Mouse (Mus musculus): ENCODE measurements around the gene Accsl. TPM values are rescaled to one million over a fixed set of nuclear protein-coding genes. Genes with fewer than 3 reads are reported as not detected.

Accsl gene
- polyA plus RNA-seq, 1 experiment from 2014 or later, result not detected

- 78% methylated on average over 4 of the region's 4 CpGs for WGBS (ENCODE audit: insufficient replicate concordance)
- Histone ChIP-seq H3K9ac (ENCODE audit: low read depth, low read length) (no peak overlapping the region), H3K27me3 (ENCODE audit: control insufficient read depth, insufficient read depth, low read depth, low read length) (no peaks in the 10 kb centered on the region), H3K36me3 (ENCODE audit: control insufficient read depth, insufficient read depth) (no peaks in the 10 kb centered on the region), H3K4me1 (ENCODE audit: control insufficient read depth, low read depth, low read length) (no peaks in the 10 kb centered on the region), H3K4me3 (ENCODE audit: low read depth, low read length) (no peak overlapping the region), H3K9me3 (replicated peaks; ENCODE audit: control insufficient read depth, low read length) (no peaks in the 10 kb centered on the region), H3K4me2 (ENCODE audit: low read depth, low read length) (no peak overlapping the region), H3K27ac (ENCODE audit: low read length) (no peak overlapping the region)
- ATAC-seq (ENCODE audit: low read depth), result no peak
Measured at GRCm38 (mm10) chr2:93838931-93839330, 30.0 kb downstream of the Accsl start.

GRCm38 (mm10) chr2:93836232-93836785 is 32.6 kb downstream of the Accsl start:
- no peaks in the 10 kb centered on the region for H3K9me3 ChIP-seq (replicated peaks; ENCODE audit: control insufficient read depth, low read length)
- WGBS (ENCODE audit: insufficient replicate concordance), result 67% methylated on average over 13 of the region's 13 CpGs

GRCm38 (mm10) chr2:93835596-93835995 is 33.4 kb downstream of the Accsl start:
- no peak overlapping the region for H3K27ac ChIP-seq (ENCODE audit: low read length)
- H3K4me3 ChIP-seq (ENCODE audit: low read depth, low read length), result no peak overlapping the region
- no peaks in the 10 kb centered on the region for H3K9me3 ChIP-seq (replicated peaks; ENCODE audit: control insufficient read depth, low read length)
- no peaks in the 10 kb centered on the region for H3K4me1 ChIP-seq (ENCODE audit: control insufficient read depth, low read depth, low read length)
- H3K4me2 ChIP-seq (ENCODE audit: low read depth, low read length), result no peak overlapping the region
- no peak for ATAC-seq (ENCODE audit: low read depth)
- 71% methylated on average over 11 of the region's 11 CpGs for WGBS (ENCODE audit: insufficient replicate concordance)
- H3K9ac ChIP-seq (ENCODE audit: low read depth, low read length), result no peak overlapping the region
- H3K27me3 ChIP-seq (ENCODE audit: control insufficient read depth, insufficient read depth, low read depth, low read length), result no peaks in the 10 kb centered on the region
- no peaks in the 10 kb centered on the region for H3K36me3 ChIP-seq (ENCODE audit: control insufficient read depth, insufficient read depth)

More at GRCm38 (mm10) chr2:93836232-93836785, 32.6 kb downstream of the Accsl start:
- H3K27me3 ChIP-seq (ENCODE audit: control insufficient read depth, insufficient read depth, low read depth, low read length), result no peaks in the 10 kb centered on the region
- H3K27ac ChIP-seq (ENCODE audit: low read length), result no peak overlapping the region
- no peaks in the 10 kb centered on the region for H3K4me1 ChIP-seq (ENCODE audit: control insufficient read depth, low read depth, low read length)
- ATAC-seq (ENCODE audit: low read depth), result no peak
- H3K4me3 ChIP-seq (ENCODE audit: low read depth, low read length), result no peak overlapping the region
- no peaks in the 10 kb centered on the region for H3K36me3 ChIP-seq (ENCODE audit: control insufficient read depth, insufficient read depth)
- no peak overlapping the region for H3K9ac ChIP-seq (ENCODE audit: low read depth, low read length)
- H3K4me2 ChIP-seq (ENCODE audit: low read depth, low read length), result no peak overlapping the region

- Histone ChIP-seq H3K27me3 (ENCODE audit: control insufficient read depth, insufficient read depth, low read depth, low read length) (no peaks in the 10 kb centered on the region), H3K27ac (ENCODE audit: low read length) (no peak overlapping the region), H3K9ac (ENCODE audit: low read depth, low read length) (no peak overlapping the region), H3K4me2 (ENCODE audit: low read depth, low read length) (no peak overlapping the region), H3K4me1 (ENCODE audit: control insufficient read depth, low read depth, low read length) (peaks cover 6% of the 10 kb centered on the region), H3K36me3 (ENCODE audit: control insufficient read depth, insufficient read depth) (no peaks in the 10 kb centered on the region), H3K9me3 (replicated peaks; ENCODE audit: control insufficient read depth, low read length) (no peaks in the 10 kb centered on the region), H3K4me3 (ENCODE audit: low read depth, low read length) (no peak overlapping the region)
- 11% methylated on average over 8 of the region's 8 CpGs for WGBS (ENCODE audit: insufficient replicate concordance)
- no peak for ATAC-seq (ENCODE audit: low read depth)
Measured at GRCm38 (mm10) chr2:93823519-93823918, 45.4 kb downstream of the Accsl start.

- Histone ChIP-seq H3K9me3 (replicated peaks; ENCODE audit: control insufficient read depth, low read length) (no peaks in the 10 kb centered on the region), H3K27me3 (ENCODE audit: control insufficient read depth, insufficient read depth, low read depth, low read length) (no peaks in the 10 kb centered on the region), H3K27ac (ENCODE audit: low read length) (no peak within 1 kb of the TSS), H3K9ac (ENCODE audit: low read depth, low read length) (peak within 1 kb of the TSS; percentile 85), H3K4me1 (ENCODE audit: control insufficient read depth, low read depth, low read length) (peaks cover 13% of the 10 kb centered on the region), H3K4me3 (ENCODE audit: low read depth, low read length) (peak within 1 kb of the TSS; percentile 80), H3K4me2 (ENCODE audit: low read depth, low read length) (peak within 1 kb of the TSS; percentile 74), H3K36me3 (ENCODE audit: control insufficient read depth, insufficient read depth) (no peaks in the 10 kb centered on the region)
- ATAC-seq (ENCODE audit: low read depth), result peak; percentile 86
- WGBS (ENCODE audit: insufficient replicate concordance), result under 1% methylated on average over 66 of the region's 66 CpGs
Measured at GRCm38 (mm10) chr2:93822045-93822749, 46.8 kb downstream of the Accsl start, which contains the start of gene Ext2. Ext2 (minus strand) TSS chr2:93822568.

GRCm38 (mm10) chr2:93817791-93818190 is 51.2 kb downstream of the Accsl start:
- H3K27me3 ChIP-seq (ENCODE audit: control insufficient read depth, insufficient read depth, low read depth, low read length), result no peaks in the 10 kb centered on the region
- H3K9ac ChIP-seq (ENCODE audit: low read depth, low read length), result no peak overlapping the region
- no peaks in the 10 kb centered on the region for H3K9me3 ChIP-seq (replicated peaks; ENCODE audit: control insufficient read depth, low read length)
- H3K4me2 ChIP-seq (ENCODE audit: low read depth, low read length), result no peak overlapping the region
- WGBS (ENCODE audit: insufficient replicate concordance), result 53% methylated on average over 5 of the region's 5 CpGs
- H3K4me1 ChIP-seq (ENCODE audit: control insufficient read depth, low read depth, low read length), result peaks cover 13% of the 10 kb centered on the region
- H3K4me3 ChIP-seq (ENCODE audit: low read depth, low read length), result no peak overlapping the region
- no peak overlapping the region for H3K27ac ChIP-seq (ENCODE audit: low read length)
- no peak for ATAC-seq (ENCODE audit: low read depth)
- no peaks in the 10 kb centered on the region for H3K36me3 ChIP-seq (ENCODE audit: control insufficient read depth, insufficient read depth)

GRCm38 (mm10) chr2:93813343-93813742 is 55.6 kb downstream of the Accsl start:
- no peak overlapping the region for H3K4me2 ChIP-seq (ENCODE audit: low read depth, low read length)
- 84% methylated on average over 22 of the region's 22 CpGs for WGBS (ENCODE audit: insufficient replicate concordance)

GRCm38 (mm10) chr2:93811812-93812211 is 57.1 kb downstream of the Accsl start:
- 20% methylated on average over 4 of the region's 4 CpGs for WGBS (ENCODE audit: insufficient replicate concordance)
- H3K4me2 ChIP-seq (ENCODE audit: low read depth, low read length), result no peak overlapping the region
- H3K27me3 ChIP-seq (ENCODE audit: control insufficient read depth, insufficient read depth, low read depth, low read length), result no peaks in the 10 kb centered on the region
- no peak overlapping the region for H3K9ac ChIP-seq (ENCODE audit: low read depth, low read length)
- no peaks in the 10 kb centered on the region for H3K9me3 ChIP-seq (replicated peaks; ENCODE audit: control insufficient read depth, low read length)
- H3K4me3 ChIP-seq (ENCODE audit: low read depth, low read length), result no peak overlapping the region
- H3K4me1 ChIP-seq (ENCODE audit: control insufficient read depth, low read depth, low read length), result no peaks in the 10 kb centered on the region
- ATAC-seq (ENCODE audit: low read depth), result no peak
- no peak overlapping the region for H3K27ac ChIP-seq (ENCODE audit: low read length)
- H3K36me3 ChIP-seq (ENCODE audit: control insufficient read depth, insufficient read depth), result no peaks in the 10 kb centered on the region; the same call in 1 of the 2 replicates

More at GRCm38 (mm10) chr2:93813343-93813742, 55.6 kb downstream of the Accsl start:
- no peak for ATAC-seq (ENCODE audit: low read depth)
- Histone ChIP-seq H3K27me3 (ENCODE audit: control insufficient read depth, insufficient read depth, low read depth, low read length) (no peaks in the 10 kb centered on the region), H3K36me3 (ENCODE audit: control insufficient read depth, insufficient read depth) (no peaks in the 10 kb centered on the region; the same call in 1 of the 2 replicates), H3K4me3 (ENCODE audit: low read depth, low read length) (no peak overlapping the region), H3K9ac (ENCODE audit: low read depth, low read length) (no peak overlapping the region), H3K9me3 (replicated peaks; ENCODE audit: control insufficient read depth, low read length) (no peaks in the 10 kb centered on the region), H3K4me1 (ENCODE audit: control insufficient read depth, low read depth, low read length) (peaks cover 7% of the 10 kb centered on the region; the same call in 1 of the 2 replicates), H3K27ac (ENCODE audit: low read length) (no peak overlapping the region)

GRCm38 (mm10) chr2:93809931-93810330 is 59.0 kb downstream of the Accsl start:
- Histone ChIP-seq H3K4me3 (ENCODE audit: low read depth, low read length) (no peak overlapping the region), H3K4me2 (ENCODE audit: low read depth, low read length) (no peak overlapping the region), H3K27me3 (ENCODE audit: control insufficient read depth, insufficient read depth, low read depth, low read length) (no peaks in the 10 kb centered on the region), H3K4me1 (ENCODE audit: control insufficient read depth, low read depth, low read length) (no peaks in the 10 kb centered on the region), H3K9me3 (replicated peaks; ENCODE audit: control insufficient read depth, low read length) (no peaks in the 10 kb centered on the region), H3K27ac (ENCODE audit: low read length) (no peak overlapping the region), H3K9ac (ENCODE audit: low read depth, low read length) (no peak overlapping the region), H3K36me3 (ENCODE audit: control insufficient read depth, insufficient read depth) (no peaks in the 10 kb centered on the region; the same call in 1 of the 2 replicates)
- 11% methylated on average over 2 of the region's 2 CpGs for WGBS (ENCODE audit: insufficient replicate concordance)
- ATAC-seq (ENCODE audit: low read depth), result no peak
